Mouse (Mus musculus): ENCODE data around the gene Tom1l2.

DNA sequence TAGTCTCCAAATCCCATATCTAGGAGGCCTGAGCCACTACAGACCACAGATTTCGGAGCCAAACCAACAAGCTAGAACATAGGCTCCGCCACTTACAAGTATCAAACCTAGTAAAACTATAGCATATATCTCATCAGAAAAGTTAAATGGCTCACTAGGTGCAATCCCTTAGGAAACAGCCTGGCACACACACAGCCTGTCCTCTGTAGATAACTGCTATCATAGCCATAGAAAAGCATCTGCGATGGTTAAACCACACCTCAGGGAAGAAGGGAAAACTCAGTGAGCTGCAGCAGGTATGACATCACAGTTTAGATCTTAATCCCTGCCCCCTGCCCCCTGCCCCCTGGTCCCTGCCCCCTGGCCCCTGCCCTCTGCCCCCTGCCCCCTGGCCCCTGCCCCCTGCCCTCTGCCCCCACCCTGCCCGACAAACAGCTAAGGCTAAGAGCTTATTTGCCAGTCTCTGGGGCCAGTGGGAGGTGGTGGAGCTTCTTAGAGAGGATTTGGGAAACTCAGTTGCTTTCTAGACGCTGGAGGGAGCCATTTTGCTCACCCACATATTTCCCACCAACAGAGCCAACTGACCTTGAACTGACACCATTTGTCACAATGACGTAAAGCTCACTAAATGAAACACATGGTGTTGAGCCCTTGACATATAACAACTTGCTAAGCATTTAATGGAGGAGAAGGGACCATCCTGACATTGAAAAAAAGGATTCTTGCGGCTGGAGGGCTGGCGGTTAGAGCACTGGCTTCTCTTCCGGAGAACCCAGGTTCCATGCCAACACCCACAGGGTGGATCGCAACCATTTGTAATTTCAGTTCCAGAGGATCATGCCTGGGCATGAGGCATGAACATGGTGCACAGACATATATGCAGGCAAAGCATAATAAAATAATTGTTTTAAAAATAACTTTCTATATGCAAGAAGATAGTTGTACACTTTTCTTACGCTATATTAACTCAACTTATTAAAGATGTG, 72.0 kb downstream of the Tom1l2 start:
- TF ChIP-seq CTCF (IDR thresholded peaks at IDR 0.05), result peak; percentile 23; the same call in 1 of the 2 replicates
- TF ChIP-seq EP300 (IDR thresholded peaks at IDR 0.05), result no peak
